8 mouse cellular contexts compared by ENCODE assay signal in genomic region chr2:181319248-181320102, GRCm38 (mm10). TPM values are rescaled to one million over a fixed set of nuclear protein-coding genes. Genes with fewer than 3 reads are reported as not detected.
DNase-seq lines count a peak whose midpoint lies in the region; ATAC-seq lines count a peak whose summit lies in the region.

Gene Rtel1, plus strand, starts transcription at chr2:181319739.

- DNase-seq in ZHBTc4 (ENCODE audit: low read depth, low spot score) = peak; percentile 96
- peak; percentile 72 to 74 for DNase-seq in gastrocnemius, adult 8-10 months (ENCODE audit: low spot score in 2 of 2)
- DNase-seq in hindlimb bud, embryonic 11.5 days (ENCODE audit: extremely low spot score, low read depth, low spot score) = peak; percentile 66
- peak; percentile 66 to 68 for DNase-seq in left cerebral cortex, adult 8-10 months (ENCODE audit: low spot score in 2 of 2)
- DNase-seq in right cerebral cortex, postnatal 14 days = peak; percentile 83
- DNase-seq in urinary bladder, postnatal 36 days (ENCODE audit: low spot score in 2 of 2) = peak; percentile 78 to 81

- peak; percentile 98 for ATAC-seq in common myeloid progenitor, adult 5-6 weeks (replicated peaks; ENCODE audit: low read depth, poor library complexity, severe bottlenecking)
- peak; percentile 97 for ATAC-seq in megakaryocyte progenitor cell, adult 5-6 weeks (replicated peaks; ENCODE audit: poor library complexity)

RNA-seq across cellular contexts. Expression of gene Rtel1, which starts in this region (rescaled TPM):
- 43.2 and 54.8 TPM in 2 replicates for total RNA-seq in common myeloid progenitor, adult 5-6 weeks (2017)
- total RNA-seq in gastrocnemius, adult 8-10 months (2022) = 10 to 100 TPM in 1 of 4 experiments, 1 to 10 TPM in 3; 8.4 to 12.9 (median 9.0) TPM
- total RNA-seq in left cerebral cortex, adult 8-10 months (2022) = 10 to 100 TPM; 28.9 to 35.7 (median 29.6) TPM
- total RNA-seq in megakaryocyte progenitor cell, adult 5-6 weeks (2015) = 53.4 and 78.0 TPM in 2 replicates
- 41.9 and 53.0 TPM in 2 replicates for total RNA-seq in megakaryocyte progenitor cell, adult 5-6 weeks (2017)

Comparison
In these comparisons a context has a peak if more than half of its experiments do, and no peak if none do; other contexts are left out.
1. Peak in every context shown above with its lines: DNase-seq and ATAC-seq.